Mouse (Mus musculus) cerebellum, postnatal 4 days (tissue): ENCODE results near the gene Atf7ip2.
"Not testable (repeated sequence)": the region's sequence is repeated elsewhere in the genome, so short reads cannot be mapped to it uniquely, and the experiment has no call there.

Experiments
- DNase-seq, 2 experiments: peaks; one replicate each; pipeline ENCODE4 v3.0.0; 2022; ENCODE audit warnings: low spot score in 2 of 2, mixed read lengths in 1 of 2

Atf7ip2 gene

DNA sequence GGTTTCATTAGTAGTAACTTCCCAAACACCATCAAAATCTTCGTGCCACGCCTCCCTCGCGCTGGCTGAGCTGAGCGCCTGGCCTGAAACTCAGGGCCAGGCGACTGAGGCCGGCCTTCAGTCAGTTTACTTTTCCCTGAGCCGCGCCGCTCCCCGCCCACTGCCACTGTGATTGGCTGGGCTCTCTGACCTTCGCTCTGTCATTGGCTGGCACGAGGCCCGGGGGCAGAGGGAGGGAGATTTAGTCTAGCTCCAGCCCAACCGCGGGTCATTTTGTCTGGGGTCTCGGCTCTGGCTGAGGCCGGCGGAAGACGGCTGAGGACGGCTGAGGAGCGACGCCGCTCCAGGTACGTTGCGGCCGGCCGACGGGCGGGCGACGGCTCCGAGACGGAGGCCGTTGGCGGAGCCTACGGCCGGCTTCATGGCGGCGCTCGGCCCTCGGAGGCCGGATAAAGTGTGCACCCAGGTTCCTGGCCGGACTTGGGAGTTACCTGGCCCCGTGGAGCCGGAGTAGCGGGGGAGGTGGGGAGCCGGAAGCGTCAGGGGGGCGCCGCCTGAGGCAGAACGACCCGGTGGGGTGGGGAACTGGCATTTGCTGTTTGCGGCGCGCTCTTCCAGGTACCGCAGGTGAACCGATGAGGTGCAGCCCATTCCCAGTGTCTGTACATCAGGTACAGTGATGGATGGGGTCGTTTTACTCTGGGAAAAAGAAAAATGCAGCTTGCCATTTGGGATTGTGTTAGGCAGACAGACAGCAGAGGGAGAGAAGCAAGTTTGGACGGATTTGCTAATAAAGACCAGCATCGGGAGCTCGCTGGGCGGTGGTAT, at the start of gene Atf7ip2:
TSS of gene Atf7ip2 (plus strand) at position 34 of the 828 bp plus-strand sequence.
- peak; percentile 86 to 91 for DNase-seq

DNA sequence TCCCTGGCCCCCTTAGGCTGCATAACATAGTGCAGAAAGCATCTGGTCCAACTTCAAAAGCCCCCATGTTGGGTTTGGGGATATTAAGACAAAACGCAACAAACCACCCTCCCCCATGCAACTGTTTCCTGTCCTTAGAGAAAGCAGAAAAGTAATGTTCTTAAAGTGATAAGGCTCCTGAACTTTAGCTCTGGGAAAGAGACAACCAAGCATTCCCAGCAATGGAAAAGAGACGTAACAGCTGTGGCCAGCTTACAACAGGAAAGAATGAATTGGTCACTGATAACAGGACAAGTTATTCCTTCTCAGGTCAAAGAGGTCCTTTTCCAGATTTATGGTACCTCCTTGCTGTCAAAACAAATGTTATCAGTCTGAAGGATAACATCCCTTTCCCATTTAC, 49.3 kb upstream of the Atf7ip2 start:
- no peak for DNase-seq

DNA sequence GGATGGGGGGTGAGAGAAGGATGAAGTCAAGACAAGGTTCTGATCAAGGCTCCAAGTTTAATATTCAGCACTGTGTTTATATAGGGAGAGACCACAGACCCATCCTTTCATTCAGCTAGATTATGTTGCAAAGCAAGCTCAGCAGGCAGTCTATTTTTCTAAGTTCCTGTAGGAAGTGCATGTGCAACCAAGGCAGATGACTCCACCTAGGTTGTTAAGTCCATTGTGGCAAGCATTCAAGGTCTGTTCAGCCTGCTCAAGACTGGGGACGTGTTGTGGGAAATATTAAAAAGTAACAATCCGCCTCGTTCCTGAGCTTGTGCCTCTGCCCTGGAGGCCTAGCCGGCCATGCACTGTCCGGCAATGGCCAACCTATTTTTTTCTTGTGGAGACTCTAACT, 45.1 kb upstream of the Atf7ip2 start:
- DNase-seq, result no peak

DNA sequence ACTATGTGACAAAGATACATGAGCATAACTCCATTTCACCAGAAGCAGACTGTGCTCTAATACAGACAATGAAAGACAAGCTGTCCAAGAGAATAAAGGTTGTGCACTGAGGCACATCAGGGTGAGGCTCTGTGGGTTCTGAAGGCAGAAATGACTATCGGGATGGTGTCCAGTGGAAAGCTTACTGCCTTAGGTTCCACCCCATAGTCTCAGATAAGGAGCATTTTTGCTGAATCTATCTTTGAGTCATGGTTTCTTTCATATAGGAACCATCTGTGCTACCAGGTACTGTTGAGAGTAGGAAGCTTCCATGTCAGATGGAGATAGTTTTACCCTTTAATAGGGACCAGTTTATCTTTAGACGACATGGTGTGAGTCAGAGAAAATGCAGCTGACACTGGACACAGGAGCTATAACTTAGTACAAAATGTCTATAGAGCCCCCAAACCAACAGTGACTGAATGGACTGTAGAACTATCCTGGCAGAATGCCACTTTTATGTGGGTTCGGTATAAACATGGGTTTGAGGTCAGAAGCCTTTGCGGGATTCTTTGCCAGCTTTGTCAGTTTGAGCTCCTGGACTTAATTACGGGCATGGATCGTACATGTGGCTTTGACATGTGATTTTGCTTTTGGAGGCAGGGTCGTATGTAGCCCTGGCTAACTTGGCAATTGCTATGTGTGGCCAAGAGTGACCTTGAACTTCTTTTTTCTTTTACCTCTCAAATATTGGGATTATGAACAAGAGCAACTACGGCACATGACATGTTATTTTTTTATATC, 23.2 kb upstream of the Atf7ip2 start:
- DNase-seq, result no peak

DNA sequence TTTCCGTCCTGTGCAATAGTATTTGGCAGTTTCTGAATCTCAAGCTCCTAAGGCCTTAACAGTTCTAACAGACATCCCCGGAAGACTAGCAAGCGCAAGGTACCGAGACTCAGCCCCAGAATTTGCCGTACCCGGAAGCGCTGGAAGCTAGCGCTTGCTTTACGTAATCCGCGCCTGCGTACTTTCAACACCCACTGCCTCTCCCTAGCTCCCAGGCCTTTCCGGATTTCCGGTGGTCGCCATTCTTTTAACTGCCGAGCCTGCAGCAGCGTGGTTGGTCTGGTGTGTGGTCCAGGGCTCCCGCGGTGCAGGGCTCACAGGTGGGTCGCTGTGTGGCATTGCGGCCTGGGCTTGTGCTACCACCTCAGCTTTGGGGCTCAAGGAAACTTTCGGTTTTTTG, 22.5 kb upstream of the Atf7ip2 start, which contains the start of gene Rpl39l:
TSS of gene Rpl39l (plus strand) at position 222 of the 400 bp plus-strand sequence.
- no peak for DNase-seq

DNA sequence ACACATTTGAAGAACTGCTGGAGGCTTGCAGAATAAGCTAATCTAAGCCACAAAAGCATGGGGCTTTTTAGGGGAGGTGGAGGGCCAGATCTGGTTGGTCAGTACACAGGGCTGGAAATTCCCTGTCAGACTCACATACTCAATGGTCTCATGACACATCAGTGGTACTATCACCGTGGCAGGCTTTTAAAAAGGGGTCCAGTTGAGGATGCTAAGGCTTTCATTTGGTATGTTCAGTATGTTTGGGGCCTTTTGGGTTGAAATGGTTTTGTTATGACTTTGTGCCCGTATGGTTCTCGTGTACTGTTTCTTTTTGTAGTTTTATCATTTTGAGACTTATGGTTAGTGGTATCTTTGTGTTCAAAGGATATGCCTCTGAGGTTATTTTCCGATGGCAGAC, 21.2 kb upstream of the Atf7ip2 start:
- no peak for DNase-seq

DNA sequence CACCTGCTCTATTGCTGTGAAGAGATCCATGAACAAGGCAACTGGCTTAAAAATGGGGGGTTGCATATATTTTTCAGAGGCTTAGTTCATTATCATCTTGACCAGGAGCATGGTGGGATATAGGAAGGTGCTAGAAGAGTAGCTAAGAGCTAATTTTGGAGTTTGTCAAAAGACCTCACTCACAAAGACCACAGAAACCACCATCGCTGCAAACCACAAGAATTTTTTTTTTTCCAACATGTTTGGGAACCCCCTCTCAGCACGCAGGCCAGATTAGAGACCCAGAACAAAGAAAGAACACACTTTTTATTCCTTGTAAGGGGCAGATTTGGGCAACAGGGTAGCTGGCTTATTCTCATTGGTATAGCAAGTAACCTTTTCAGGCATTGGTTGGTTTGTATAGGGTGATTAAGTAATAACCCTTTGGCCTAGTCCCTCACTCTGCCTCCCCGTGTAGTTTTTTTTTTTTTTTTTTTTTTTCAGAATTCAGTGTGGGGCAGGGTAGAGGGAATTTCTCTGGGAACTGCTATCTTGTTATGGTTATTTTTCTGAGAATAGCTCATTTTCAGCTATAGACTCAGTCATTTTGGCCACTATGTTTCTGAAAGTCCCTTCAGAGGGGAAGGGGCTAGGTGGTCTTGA, 20.2 kb upstream of the Atf7ip2 start:
- DNase-seq, result no peak

DNA sequence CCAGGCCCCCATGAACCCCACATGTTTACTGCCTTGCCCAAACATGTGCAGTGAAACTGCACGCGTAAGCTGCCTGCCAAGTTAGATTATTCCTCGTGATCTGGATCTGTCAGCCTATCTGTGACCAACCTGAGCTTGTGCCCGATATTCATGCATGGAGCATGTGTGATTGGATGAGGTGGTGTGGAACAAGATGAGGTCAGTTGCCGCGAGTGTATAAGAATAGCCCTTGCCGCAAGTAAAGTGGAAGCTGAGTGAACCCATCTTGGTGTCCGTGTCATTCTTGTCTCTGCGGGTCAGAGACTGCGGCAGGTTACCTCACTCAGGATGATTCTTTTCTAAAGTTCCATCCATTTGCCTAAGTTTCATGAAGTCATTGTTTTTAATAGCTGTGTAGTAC, 5.1 kb upstream of the Atf7ip2 start:
- not testable (repeated sequence) for DNase-seq

DNA sequence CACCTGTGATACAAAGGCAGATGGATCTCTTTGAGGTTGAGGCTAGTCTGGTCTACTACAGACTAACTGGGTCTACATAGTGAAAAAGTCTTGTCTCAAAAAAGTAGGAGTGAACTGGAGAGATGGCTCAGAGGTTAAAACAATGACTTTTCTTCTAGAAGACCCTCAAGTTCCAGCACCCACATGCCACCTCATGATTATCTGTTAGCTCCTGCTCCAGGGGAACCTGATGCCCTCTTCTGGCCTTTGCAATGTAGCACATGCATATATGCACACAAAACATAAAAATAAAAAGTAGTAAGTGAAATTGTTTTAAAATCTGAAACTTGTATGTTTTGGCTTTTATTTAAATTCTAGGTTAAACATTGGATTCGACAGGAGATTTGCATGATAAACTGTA, 16.3 kb downstream of the Atf7ip2 start:
- DNase-seq, result no peak

DNA sequence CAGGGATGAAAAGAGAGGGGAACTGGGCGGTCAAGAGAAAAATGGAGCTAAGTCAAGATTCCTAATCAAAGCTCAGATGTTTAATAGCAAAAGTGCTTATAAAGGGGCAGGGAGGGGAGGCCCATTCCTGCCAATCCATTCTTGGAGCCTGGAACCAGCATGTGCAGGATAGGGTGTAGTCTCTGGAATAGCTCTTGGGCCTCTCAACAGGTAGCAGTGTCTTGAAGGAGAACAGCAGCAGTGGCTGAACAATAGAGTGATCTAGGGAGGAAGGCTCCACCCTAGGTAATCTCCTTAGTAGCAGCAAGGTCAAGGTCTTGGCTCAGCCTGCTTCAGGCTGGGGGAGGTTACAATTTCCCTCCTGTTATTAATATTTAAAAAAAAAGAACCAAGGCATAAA, 23.9 kb downstream of the Atf7ip2 start:
- DNase-seq, result not testable (repeated sequence)

DNA sequence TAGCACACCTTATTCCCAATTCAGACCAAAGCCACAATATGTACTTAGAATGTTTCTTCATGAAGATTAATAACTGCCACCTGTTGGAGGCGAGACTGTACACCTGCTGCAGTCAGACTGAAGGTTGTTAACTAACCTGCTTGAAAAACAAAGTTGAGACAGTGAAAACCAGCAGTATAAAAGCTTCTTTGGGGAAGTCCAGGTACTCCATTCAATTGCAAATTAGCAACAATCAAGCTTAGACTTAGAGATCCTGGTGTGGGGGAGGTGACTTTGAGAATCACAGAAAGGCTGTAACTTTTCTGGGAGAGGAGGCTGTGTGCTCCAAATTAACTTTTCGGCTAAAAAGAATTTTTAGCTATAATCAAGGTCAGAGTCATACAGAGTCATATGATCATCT, 24.5 kb downstream of the Atf7ip2 start:
- not testable (repeated sequence) for DNase-seq

DNA sequence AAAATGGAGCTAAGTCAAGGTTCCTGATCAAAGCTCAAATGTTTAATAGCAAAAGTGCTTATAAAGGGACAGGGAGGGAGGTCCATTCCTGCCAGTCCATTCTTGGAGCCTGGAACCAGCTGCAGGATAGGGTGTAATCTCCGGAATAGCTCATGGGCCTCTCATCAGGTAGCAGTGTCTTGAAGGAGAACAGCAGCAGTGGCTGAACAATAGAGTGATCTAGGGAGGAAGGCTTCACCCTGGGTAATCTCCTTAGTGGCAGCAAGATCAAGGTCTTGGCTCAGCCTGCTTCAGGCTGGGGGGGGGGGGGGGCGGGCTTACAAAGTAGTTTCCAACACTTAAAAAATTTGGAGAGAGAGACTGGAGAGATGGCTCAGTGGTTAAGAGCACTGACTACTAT, 34.8 kb downstream of the Atf7ip2 start:
- DNase-seq, result no peak

DNA sequence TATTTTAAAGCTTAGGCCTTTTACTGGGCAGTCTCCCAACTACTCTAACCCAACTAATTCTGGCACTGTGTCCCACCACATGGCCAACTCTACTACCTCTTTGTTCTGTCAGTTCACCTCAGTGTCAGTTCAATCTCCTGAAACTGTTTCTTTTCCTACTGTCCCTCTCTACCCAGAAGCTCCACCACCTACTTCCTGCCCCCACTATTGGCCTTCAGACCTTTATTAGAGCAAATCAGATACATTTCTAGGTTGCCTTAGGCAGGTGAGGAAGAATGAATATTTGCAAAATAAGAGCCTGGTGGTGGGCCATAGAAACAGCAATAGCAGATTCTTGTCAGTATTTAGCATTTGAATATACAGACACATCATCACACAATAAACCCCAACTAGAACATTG, 44.1 kb downstream of the Atf7ip2 start:
- no peak for DNase-seq

DNA sequence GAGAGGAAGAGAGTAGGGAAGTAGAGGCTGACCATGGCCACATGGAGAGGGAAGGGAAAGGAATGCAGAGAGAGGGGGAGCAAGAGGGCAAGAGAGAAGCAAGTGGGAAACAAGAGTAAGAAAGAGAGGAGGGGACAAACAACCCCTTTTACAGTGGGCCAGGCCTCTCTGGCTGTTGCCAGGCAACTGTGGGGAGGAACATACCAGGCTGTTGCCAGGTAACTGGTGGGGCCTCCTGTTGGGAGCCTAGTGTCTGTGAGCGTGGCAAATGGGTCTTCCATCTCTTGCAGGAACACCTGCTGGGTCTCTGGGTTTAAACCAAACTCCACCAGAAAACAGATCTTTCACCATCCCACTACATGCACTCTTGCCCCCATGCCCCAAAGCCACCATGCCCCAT, 61.5 kb downstream of the Atf7ip2 start:
- DNase-seq, result no peak

DNA sequence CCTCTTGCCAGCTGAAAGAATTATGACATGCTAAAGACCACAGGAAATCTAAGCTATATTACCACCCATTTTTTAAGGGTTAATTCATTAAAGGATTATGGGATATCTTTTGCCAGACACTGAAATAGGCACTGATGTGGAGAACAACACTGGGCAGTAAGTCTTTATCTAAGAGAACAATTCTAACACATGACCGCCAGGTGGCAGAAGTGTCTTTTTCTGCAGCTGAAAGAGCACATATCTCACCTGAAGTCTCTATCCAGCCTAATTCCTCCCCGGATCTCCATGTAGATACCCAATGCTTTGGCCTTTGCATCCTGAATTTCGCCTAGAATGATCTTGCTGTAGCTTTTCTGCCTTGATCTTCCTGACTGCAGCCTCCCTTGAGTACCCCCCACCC, 79.7 kb downstream of the Atf7ip2 start:
- DNase-seq, result peak; percentile 37 to 56

DNA sequence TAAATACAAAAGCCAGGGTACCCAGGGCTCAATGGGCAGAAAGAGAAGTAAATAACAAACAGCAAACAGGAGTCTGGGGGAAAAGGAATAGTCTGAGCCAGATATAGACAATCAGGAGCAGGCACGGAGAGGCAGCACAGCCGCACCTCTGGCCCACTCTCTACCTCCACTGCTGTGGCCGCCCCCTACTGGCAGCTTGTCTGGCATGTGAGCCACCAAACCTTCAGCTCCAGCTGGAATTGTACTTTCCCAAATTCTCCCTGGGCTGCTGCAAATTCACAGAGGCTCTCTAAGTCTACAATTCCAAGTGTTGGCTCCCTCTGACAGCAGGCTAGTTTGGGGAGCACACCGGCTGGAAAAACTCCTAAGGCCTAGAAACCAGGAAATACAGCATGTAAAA, 82.0 kb downstream of the Atf7ip2 start:
- DNase-seq, result no peak

DNA sequence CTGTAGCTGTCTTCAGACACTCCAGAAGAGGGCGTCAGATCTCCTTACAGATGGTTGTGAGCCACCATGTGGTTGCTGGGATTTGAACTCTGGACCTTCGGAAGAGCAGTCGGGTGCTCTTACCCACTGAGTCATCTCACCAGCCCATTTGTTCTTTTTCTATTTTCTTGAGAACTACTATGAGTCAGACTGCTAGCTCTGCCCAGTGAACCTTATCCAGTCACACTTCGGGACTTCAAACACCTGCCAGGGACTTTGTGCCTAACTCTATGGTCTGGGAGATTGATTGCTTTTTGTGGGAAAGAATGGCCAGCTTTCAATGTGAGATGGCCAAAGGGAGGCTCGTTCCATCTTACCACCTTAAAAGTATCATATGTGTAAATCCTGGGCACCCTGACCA, 84.3 kb downstream of the Atf7ip2 start:
- not testable (repeated sequence) for DNase-seq

DNA sequence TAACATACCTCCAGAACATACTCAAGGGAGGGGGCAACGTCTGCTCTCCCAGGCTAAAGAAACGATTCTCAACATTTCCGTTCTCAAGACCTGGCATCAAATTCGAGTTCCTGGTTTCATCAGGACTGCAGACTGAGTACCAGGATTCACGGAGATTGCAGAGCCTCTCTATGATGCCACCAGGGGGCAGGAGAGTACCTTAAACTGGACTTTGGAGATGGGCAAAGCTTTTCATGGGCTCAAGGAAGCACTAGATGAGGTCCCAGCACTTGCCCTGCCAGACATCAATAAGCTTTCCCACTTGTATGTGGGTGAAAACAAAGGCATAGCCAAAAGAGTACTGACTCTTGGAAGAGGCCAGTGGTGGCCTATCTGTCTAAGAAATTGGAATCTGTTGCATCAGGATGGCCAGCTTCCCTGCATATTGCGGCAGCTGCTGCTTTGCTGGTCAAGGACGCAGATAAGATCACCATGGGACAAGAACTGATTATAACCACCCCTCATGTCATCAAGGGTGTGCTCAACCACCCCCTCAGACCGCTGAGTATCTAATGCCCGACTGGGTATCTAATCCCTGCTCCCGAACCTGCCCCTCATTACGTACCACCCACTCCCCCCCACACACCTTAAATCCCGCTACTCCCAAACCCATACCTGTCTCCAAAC, 87.9 kb downstream of the Atf7ip2 start:
- peak; percentile 64 to 86 for DNase-seq

DNA sequence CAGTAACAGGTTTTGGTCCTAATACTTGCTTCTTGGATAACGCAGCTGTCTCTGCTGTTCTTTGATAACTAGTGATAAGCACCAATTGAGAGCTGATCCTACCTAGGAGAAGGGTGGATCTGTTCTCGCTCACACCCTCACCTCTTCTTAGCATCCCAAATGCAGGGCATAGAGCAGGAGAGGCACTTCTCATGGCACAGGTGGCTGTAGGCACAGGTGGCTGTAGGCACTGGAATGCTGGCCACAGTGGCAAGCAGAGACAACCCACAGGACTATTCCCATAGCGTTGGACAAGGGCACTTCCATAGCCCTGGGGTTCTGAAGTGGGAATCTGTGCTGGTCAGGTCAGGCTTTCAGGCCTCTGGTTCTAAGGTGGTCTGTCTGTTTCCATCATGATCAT, 89.4 kb downstream of the Atf7ip2 start:
- DNase-seq, result no peak

DNA sequence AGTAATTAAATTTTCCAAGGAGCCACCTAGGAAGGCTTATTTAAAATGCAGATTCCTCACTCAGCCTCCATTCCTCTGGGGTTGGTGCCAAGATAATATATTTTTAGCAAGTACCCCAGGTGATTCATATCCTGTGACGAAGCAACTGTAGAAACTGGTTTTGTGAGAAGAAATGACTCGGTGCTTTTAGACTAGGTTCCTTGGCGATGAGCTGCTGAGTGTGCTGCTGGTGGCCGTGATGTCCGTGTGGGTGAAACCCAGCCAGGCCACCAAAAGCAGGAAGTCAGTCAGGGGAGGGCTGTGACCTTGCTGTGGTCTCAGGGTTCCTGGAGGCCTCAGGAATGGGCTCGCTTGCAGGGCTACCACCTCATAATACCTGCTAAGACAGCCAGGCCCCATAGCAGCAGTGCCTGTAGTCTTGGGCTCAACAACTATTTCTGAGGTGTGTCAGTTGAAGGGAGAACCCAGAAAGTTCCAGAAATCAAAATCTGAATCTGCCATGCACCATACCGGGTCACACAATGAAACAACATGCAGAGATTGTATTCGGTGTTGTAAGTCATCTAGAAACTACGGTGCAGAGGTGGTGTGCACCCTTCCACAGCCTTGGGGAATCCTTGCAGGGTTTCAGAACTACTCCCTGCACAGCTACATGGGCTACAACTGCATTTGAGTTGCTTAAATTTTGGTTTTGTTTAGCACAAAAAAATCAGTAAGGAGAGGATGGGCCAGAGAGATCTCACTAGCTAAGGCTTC, 94.2 kb downstream of the Atf7ip2 start:
- DNase-seq, result no peak

DNA sequence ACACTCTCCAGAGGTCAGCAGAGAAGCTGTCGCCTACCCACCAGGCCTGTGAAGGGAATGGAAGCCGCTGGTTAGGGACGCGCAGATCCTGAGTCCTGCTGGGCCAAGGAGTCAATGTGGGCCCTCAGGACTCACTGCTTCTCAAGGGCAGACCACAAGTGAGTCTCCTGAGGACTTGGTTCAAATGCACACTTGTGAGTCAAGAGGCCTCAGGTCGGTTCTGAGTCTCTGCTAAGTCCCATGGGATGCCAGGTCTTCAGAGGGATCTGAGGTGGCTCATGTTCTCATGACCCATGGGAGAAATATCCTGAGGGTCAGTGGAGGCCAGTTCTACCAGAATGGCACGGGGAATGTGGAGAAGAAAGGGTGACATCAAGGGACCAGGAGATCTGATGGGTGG, 95.6 kb downstream of the Atf7ip2 start:
- DNase-seq, result no peak
